Mouse (Mus musculus) stomach, embryonic 14.5 days (tissue): ENCODE measurements around the gene Uba6. TPM values are rescaled to one million over a fixed set of nuclear protein-coding genes. Genes with fewer than 3 reads are reported as not detected.

Experiments used
- ATAC-seq: fragments of 200-750 bp; cut with Nextera tagmentation; 2 replicates; pipeline ENCODE4 v1.8.0; 2017; ENCODE audit warnings: low read depth, moderate TSS enrichment; ENCODE audit not compliant: insufficient number of reproducible peaks, insufficient read depth, low FRiP score
- H3K27ac ChIP-seq: fragments of 300-500 bp; sonication (generic); 2 replicates; pipeline ENCODE4 v1.5.1; 2014; ENCODE audit warnings: mild to moderate bottlenecking, low read length, moderate library complexity, mixed read lengths
- H3K27me3 ChIP-seq: fragments of 300-500 bp; sonication (generic); 2 replicates; pipeline ENCODE4 v1.6.1; 2014; ENCODE audit warnings: low read length, control low read depth, mixed read lengths; ENCODE audit not compliant: control insufficient read depth, insufficient read depth
- H3K36me3 ChIP-seq: fragments of 300-500 bp; sonication (generic); 2 replicates; pipeline ENCODE4 v1.6.1; 2014; ENCODE audit warnings: mild to moderate bottlenecking, control low read depth, low read length, moderate library complexity, mixed read lengths; ENCODE audit not compliant: control insufficient read depth, insufficient read depth
- H3K4me1 ChIP-seq: fragments of 300-500 bp; sonication (generic); 2 replicates; pipeline ENCODE4 v1.6.1; 2014; ENCODE audit warnings: low read length, control low read depth, mixed read lengths; ENCODE audit not compliant: control insufficient read depth, insufficient read depth
- H3K4me2 ChIP-seq: fragments of 300-500 bp; sonication (generic); replicated peaks from 2 replicates; pipeline ENCODE4 v1.6.1; 2014; ENCODE audit warnings: low read depth, low read length, control low read depth
- H3K4me3 ChIP-seq: fragments of 300-500 bp; sonication (generic); 2 replicates; pipeline ENCODE4 v1.5.1; 2014; ENCODE audit warnings: low read depth, low read length, control low read depth
- H3K9ac ChIP-seq: fragments of 300-500 bp; sonication (generic); replicated peaks from 2 replicates; pipeline ENCODE4 v1.6.1; 2014; ENCODE audit warnings: low read depth, mild to moderate bottlenecking, control low read depth, low read length, moderate library complexity, mixed read lengths
- H3K9me3 ChIP-seq: fragments of 300-500 bp; sonication (generic); 2 replicates; pipeline ENCODE4 v1.6.1; 2016; ENCODE audit warnings: low read depth, low read length, control low read depth; ENCODE audit not compliant: control insufficient read depth
- WGBS: fragments of 180-500 bp; shearing (Covaris S2); extraction: QIAGEN DNeasy Blood & Tissue Kit; methylation state at CpG from one replicate; pipeline ENCODE4 v1.1.7; 2014; 5-methylcytosine and 5-hydroxymethylcytosine counted together
- polyA plus RNA-seq: library from polyadenylated mRNA; unstranded; fragments of >200 nt; fragmentation: Nextera tagmentation; extraction: Ambion mirVana; gene quantifications from 2 replicates; pipeline ENCODE4 v1.2.1, GENCODE M21; 2014

The Uba6 gene
- polyA plus RNA-seq, 1 experiment from 2014 or later = 23.5 TPM

- H3K4me2 ChIP-seq = no peak overlapping the region
- no peaks in the 10 kb centered on the region for H3K36me3 ChIP-seq
- no peaks in the 10 kb centered on the region for H3K9me3 ChIP-seq
- H3K27me3 ChIP-seq = no peaks in the 10 kb centered on the region
- H3K9ac ChIP-seq = no peak overlapping the region
- no peak for ATAC-seq
- WGBS = 73% methylated on average over 6 of the region's 6 CpGs
- no peak overlapping the region for H3K27ac ChIP-seq
- no peak overlapping the region for H3K4me3 ChIP-seq
- H3K4me1 ChIP-seq = 0 out of 2 replicates have a peak, but pooled peaks cover 3% of the 10 kb centered on the region
These were observed 103.5 kb downstream of the Uba6 start for GRCm38 (mm10) chr5:86069121-86069520.

GRCm38 (mm10) chr5:86068451-86068850, 104.2 kb downstream of the Uba6 start:
- Histone ChIP-seq H3K27ac (no peak overlapping the region), H3K36me3 (no peaks in the 10 kb centered on the region), H3K4me1 (peaks cover 7% of the 10 kb centered on the region; the same call in 1 of the 2 replicates), H3K9ac (no peak overlapping the region), H3K27me3 (no peaks in the 10 kb centered on the region), H3K4me3 (no peak overlapping the region), H3K4me2 (no peak overlapping the region), H3K9me3 (no peaks in the 10 kb centered on the region)
- ATAC-seq = no peak
- WGBS = 70% methylated on average over 3 of the region's 3 CpGs

- ATAC-seq = peak; percentile 10; the same call in 1 of the 2 replicates
- peak overlapping the region; percentile 40 for H3K27ac ChIP-seq
- H3K9me3 ChIP-seq = no peaks in the 10 kb centered on the region
- peak overlapping the region; percentile 79 for H3K4me3 ChIP-seq
- no peaks in the 10 kb centered on the region for H3K27me3 ChIP-seq
- peak overlapping the region; percentile 56 for H3K4me2 ChIP-seq
- peaks cover 7% of the 10 kb centered on the region; the same call in 1 of the 2 replicates for H3K4me1 ChIP-seq
- no peak overlapping the region for H3K9ac ChIP-seq
- no peaks in the 10 kb centered on the region for H3K36me3 ChIP-seq
- under 1% methylated on average over 17 of the region's 17 CpGs for WGBS
These were observed 106.1 kb downstream of the Uba6 start for GRCm38 (mm10) chr5:86066551-86066929.

- no peaks in the 10 kb centered on the region for H3K36me3 ChIP-seq
- peak; percentile 48; the same call in 1 of the 2 replicates for ATAC-seq
- H3K9me3 ChIP-seq = no peaks in the 10 kb centered on the region
- peak overlapping the region; percentile 40 for H3K27ac ChIP-seq
- 0 out of 2 replicates have a peak overlapping the region, but pooled peaks have one; percentile 18 for H3K9ac ChIP-seq
- under 1% methylated on average over 17 of the region's 17 CpGs for WGBS
- no peaks in the 10 kb centered on the region for H3K27me3 ChIP-seq
- H3K4me3 ChIP-seq = peak overlapping the region; percentile 79
- peak overlapping the region; percentile 56 for H3K4me2 ChIP-seq
- peaks cover 7% of the 10 kb centered on the region; the same call in 1 of the 2 replicates for H3K4me1 ChIP-seq
These were observed 106.6 kb downstream of the Uba6 start for GRCm38 (mm10) chr5:86065876-86066550.

GRCm38 (mm10) chr5:86065101-86065875, 107.3 kb downstream of the Uba6 start, which contains the start of gene Cenpc1:
Gene Cenpc1, minus strand, starts transcription at chr5:86065583.
- peak within 1 kb of the TSS; percentile 63 for H3K9ac ChIP-seq
- WGBS = under 1% methylated on average over 60 of the region's 60 CpGs
- no peaks in the 10 kb centered on the region for H3K36me3 ChIP-seq
- H3K4me1 ChIP-seq = peaks cover 7% of the 10 kb centered on the region; the same call in 1 of the 2 replicates
- no peaks in the 10 kb centered on the region for H3K27me3 ChIP-seq
- peak; percentile 95 for ATAC-seq
- peak within 1 kb of the TSS; percentile 92 for H3K27ac ChIP-seq
- H3K4me3 ChIP-seq = peak within 1 kb of the TSS; percentile 79
- no peaks in the 10 kb centered on the region for H3K9me3 ChIP-seq
- peak within 1 kb of the TSS; percentile 56 for H3K4me2 ChIP-seq

- Histone ChIP-seq H3K27ac (no peak overlapping the region), H3K36me3 (no peaks in the 10 kb centered on the region), H3K4me1 (peaks cover 7% of the 10 kb centered on the region; the same call in 1 of the 2 replicates), H3K9ac (no peak overlapping the region), H3K4me2 (peak overlapping the region; percentile 38; the same call in 1 of the 2 replicates), H3K4me3 (no peak overlapping the region), H3K9me3 (no peaks in the 10 kb centered on the region), H3K27me3 (no peaks in the 10 kb centered on the region)
- no peak for ATAC-seq
- WGBS = 94% methylated on average over 1 of the region's 1 CpGs
These were observed 109.1 kb downstream of the Uba6 start for GRCm38 (mm10) chr5:86063501-86063900.

Other genes starting within 250 kb of the Uba6 start
- 41.4 and 41.6 TPM in 2 replicates for gene Cenpc1, start 107.2 kb downstream of the Uba6 start, polyA plus RNA-seq
- 0.33 and 0.39 TPM in 2 replicates for gene Stap1, start 101.1 kb downstream of the Uba6 start, polyA plus RNA-seq
- not detected in 2 replicates for gene Gnrhr, start 25.1 kb upstream of the Uba6 start, polyA plus RNA-seq
- not detected in 2 replicates for gene Tmprss11c, start 116.5 kb upstream of the Uba6 start, polyA plus RNA-seq
- gene Tmprss11d, start 200.6 kb upstream of the Uba6 start, polyA plus RNA-seq = 1.3 TPM in 2 replicates